8 mouse cellular contexts compared by ENCODE assay signal in genomic region chr17:31519344-31519945, GRCm38 (mm10). TPM values are rescaled to one million over a fixed set of nuclear protein-coding genes. Genes with fewer than 3 reads are reported as not detected.
A peak's percentile ranks its signal among the peaks of the same experiment; 100 is the strongest.
DNase-seq lines count a peak whose midpoint lies in the region; ATAC-seq and TF ChIP-seq lines count a peak whose summit lies in the region.

No protein-coding gene starts in this region.

- no peaks in the 10 kb centered on the region for H3K9me3 ChIP-seq in heart, embryonic 11.5 days (replicated peaks; ENCODE audit: control insufficient read depth, low read length)
- H3K9me3 ChIP-seq in ES-E14 (ENCODE audit: control insufficient read depth, insufficient read depth, low read depth, low read length) = no peaks in the 10 kb centered on the region

- in situ Hi-C loops in ES-E14 (cut with MboI; ENCODE audit: low sequenced_read_pairs in 2 of 2, unreplicated experiment in 2 of 2) = loop anchor here in 1 of 2 experiments (10.0 kb wide), 1 partner anchor 145 kb away; no protein-coding TSS in a partner anchor

- peak overlapping the region; percentile 81 for H3K4me2 ChIP-seq in heart, embryonic 11.5 days

- peaks cover 6% of the 10 kb centered on the region; the same call in 1 of the 2 replicates for H3K36me3 ChIP-seq in heart, embryonic 11.5 days (ENCODE audit: control insufficient read depth, insufficient read depth, low read length)
- peaks cover 10% of the 10 kb centered on the region for H3K36me3 ChIP-seq in ES-E14 (ENCODE audit: control insufficient read depth, insufficient read depth, low read length, poor library complexity, severe bottlenecking)

- peak overlapping the region; percentile 97 for H3K4me3 ChIP-seq in heart, embryonic 11.5 days (ENCODE audit: low read depth, low read length)
- peak overlapping the region; percentile 56 to 91 for H3K4me3 ChIP-seq in ES-E14 (ENCODE audit: insufficient read depth in 1 of 2, low read depth in 1 of 2, low read length in 2 of 2, poor library complexity in 1 of 2, severe bottlenecking in 1 of 2)

- 1% methylated on average over 7 of the region's 7 CpGs for WGBS in heart, embryonic 11.5 days (ENCODE audit: insufficient replicate concordance)

- DNase-seq in heart, adult 11 months = no peak
- no peak for DNase-seq in ES-E14 (ENCODE audit: low read depth, low spot score)
- DNase-seq in right cerebral cortex, postnatal 4 days = no peak
- no peak for DNase-seq in adrenal gland, adult 8-10 months
- DNase-seq in right cerebral cortex, postnatal 14 days = no peak

- H3K9ac ChIP-seq in heart, embryonic 11.5 days (ENCODE audit: low read depth, low read length) = peak overlapping the region; percentile 52; the same call in 1 of the 2 replicates
- peak overlapping the region; percentile 46; the same call in 1 of the 2 replicates for H3K9ac ChIP-seq in ES-E14 (ENCODE audit: insufficient read depth, low read depth, low read length, poor library complexity, severe bottlenecking)

- peak overlapping the region; percentile 10; the same call in 1 of the 2 replicates for H3K27ac ChIP-seq in heart, embryonic 11.5 days (ENCODE audit: low read depth, low read length)
- H3K27ac ChIP-seq in ES-E14 (ENCODE audit: insufficient read depth, low read depth, low read length, poor library complexity, severe bottlenecking) = no peak overlapping the region

- H3K27me3 ChIP-seq in heart, embryonic 11.5 days (ENCODE audit: control insufficient read depth, insufficient read depth, low read length) = no peaks in the 10 kb centered on the region

- H3K4me1 ChIP-seq in heart, embryonic 11.5 days (ENCODE audit: control insufficient read depth, insufficient read depth, low read length) = peaks cover 7% of the 10 kb centered on the region; the same call in 1 of the 2 replicates
- peaks cover 0 to 4% of the 10 kb centered on the region in 2 experiments; a peak in 1 of 4 replicates for H3K4me1 ChIP-seq in ES-E14 (ENCODE audit: control insufficient read depth in 2 of 2, insufficient read depth in 2 of 2, low read length in 2 of 2, poor library complexity in 1 of 2)

- peak; percentile 35; the same call in 1 of the 2 replicates for ATAC-seq in heart, embryonic 11.5 days (replicated peaks; ENCODE audit: insufficient number of reproducible peaks, low FRiP score, low TSS enrichment)
- ATAC-seq in granulocyte monocyte progenitor cell, adult 5-6 weeks (replicated peaks; ENCODE audit: poor library complexity, severe bottlenecking) = peak; percentile 47
- ATAC-seq in megakaryocyte progenitor cell, adult 5-6 weeks (replicated peaks; ENCODE audit: poor library complexity) = peak; percentile 43

TF ChIP-seq in ES-E14, 5 proteins besides CTCF, POLR2A, EP300 and RAD21:
- TF ChIP-seq HCFC1 (IDR thresholded peaks at IDR 0.05; ENCODE audit: borderline replicate concordance, insufficient read depth, low read length) (no peak), MAFK (IDR thresholded peaks at IDR 0.05; ENCODE audit: insufficient read depth, low read depth, low read length) (no peak), ZNF384 (IDR thresholded peaks at IDR 0.05; ENCODE audit: low read depth, low read length) (no peak), CHD2 (IDR thresholded peaks at IDR 0.05; ENCODE audit: low read depth, low read length) (no peak)
TF ChIP-seq in ES-E14: peak in this region for 0.

RNA-seq across cellular contexts. Expression of gene Wdr4, which starts 0.3 kb away (rescaled TPM):
- 20.5 and 22.2 TPM in 2 replicates for polyA plus RNA-seq in heart, embryonic 11.5 days (2014; fragmentation: Nextera tagmentation; extraction: Ambion mirVana)
- total RNA-seq in ES-E14 (2012; rRNA removed) = 56.6 and 58.5 TPM in 2 replicates
- total RNA-seq in granulocyte monocyte progenitor cell, adult 5-6 weeks (2014; fragmentation: Nextera tagmentation) = 14.6 and 31.9 TPM in 2 replicates
- 17.0 and 20.8 TPM in 2 replicates for total RNA-seq in granulocyte monocyte progenitor cell, adult 5-6 weeks (2017)
- total RNA-seq in megakaryocyte progenitor cell, adult 5-6 weeks (2015) = 8.8 and 9.3 TPM in 2 replicates
- total RNA-seq in megakaryocyte progenitor cell, adult 5-6 weeks (2017) = 20.5 and 21.9 TPM in 2 replicates
- 10 to 100 TPM; 21.5 to 30.9 (median 26.1) TPM for total RNA-seq in adrenal gland, adult 8-10 months (2022)

RNA-seq across cellular contexts. Expression of gene Ndufv3, which starts 0.5 kb away (rescaled TPM):
- polyA plus RNA-seq in heart, embryonic 11.5 days (2014; fragmentation: Nextera tagmentation; extraction: Ambion mirVana) = 528 and 531 TPM in 2 replicates
- total RNA-seq in ES-E14 (2012; rRNA removed) = 206 and 242 TPM in 2 replicates
- 195 and 260 TPM in 2 replicates for total RNA-seq in granulocyte monocyte progenitor cell, adult 5-6 weeks (2014; fragmentation: Nextera tagmentation)
- 207 and 212 TPM in 2 replicates for total RNA-seq in granulocyte monocyte progenitor cell, adult 5-6 weeks (2017)
- 120 and 129 TPM in 2 replicates for total RNA-seq in megakaryocyte progenitor cell, adult 5-6 weeks (2015)
- 209 and 291 TPM in 2 replicates for total RNA-seq in megakaryocyte progenitor cell, adult 5-6 weeks (2017)
- total RNA-seq in adrenal gland, adult 8-10 months (2022) = 100 to 1,000 TPM; 254 to 452 (median 371) TPM

RNA-seq across cellular contexts. Expression of gene Pknox1, which starts 45.1 kb away (rescaled TPM):
- 19.8 and 20.4 TPM in 2 replicates for polyA plus RNA-seq in heart, embryonic 11.5 days (2014; fragmentation: Nextera tagmentation; extraction: Ambion mirVana)
- total RNA-seq in ES-E14 (2012; rRNA removed) = 16.3 and 20.8 TPM in 2 replicates
- total RNA-seq in granulocyte monocyte progenitor cell, adult 5-6 weeks (2014; fragmentation: Nextera tagmentation) = 19.0 and 32.7 TPM in 2 replicates
- 21.2 and 30.7 TPM in 2 replicates for total RNA-seq in granulocyte monocyte progenitor cell, adult 5-6 weeks (2017)
- 15.0 and 18.9 TPM in 2 replicates for total RNA-seq in megakaryocyte progenitor cell, adult 5-6 weeks (2015)
- 19.8 and 21.2 TPM in 2 replicates for total RNA-seq in megakaryocyte progenitor cell, adult 5-6 weeks (2017)
- total RNA-seq in adrenal gland, adult 8-10 months (2022) = 10 to 100 TPM; 20.6 to 28.1 (median 24.2) TPM
